Mouse (Mus musculus) layer of hippocampus, adult 18-20 months (tissue): Measurements from ENCODE around the gene Foxn4. TPM values are rescaled to one million over a fixed set of nuclear protein-coding genes. Genes with fewer than 3 reads are reported as not detected.

Experiments
- total RNA-seq, 2 experiments: library from RNA; stranded (reverse); gene quantifications; 2 replicates each; pipeline ENCODE4 v1.2.3; 2021

Gene Foxn4
- total RNA-seq, 2 experiments from 2014 or later, result not detected

Other genes with a start within 250 kb of the Foxn4 start
- gene Usp30, start 208.3 kb downstream of the Foxn4 start, total RNA-seq, result 10 to 100 TPM; 39.9 to 42.2 TPM
- gene Svop, start 182.2 kb downstream of the Foxn4 start, total RNA-seq, result 100 to 1,000 TPM; 171 to 176 TPM
- gene Alkbh2, start 145.6 kb downstream of the Foxn4 start, total RNA-seq, result 1 to 10 TPM; 4.6 TPM
- gene Ung, start 143.4 kb downstream of the Foxn4 start, total RNA-seq, result 1 to 10 TPM; 2.0 to 2.6 TPM
- 1 to 10 TPM; 6.4 to 6.5 TPM for gene Acacb, start 127.3 kb downstream of the Foxn4 start, total RNA-seq
- 1 to 10 TPM; 3.6 to 3.7 TPM for gene Myo1h, start 15.4 kb upstream of the Foxn4 start, total RNA-seq
- 10 to 100 TPM; 56.9 to 57.8 TPM for gene Kctd10, start 106.7 kb upstream of the Foxn4 start, total RNA-seq
- 10 to 100 TPM; 76.2 to 79.2 TPM for gene Ube3b, start 106.8 kb upstream of the Foxn4 start, total RNA-seq
- gene Mmab, start 170.3 kb upstream of the Foxn4 start, total RNA-seq, result 10 to 100 TPM; 21.7 to 22.2 TPM
- 10 to 100 TPM; 25.4 to 27.3 TPM for gene Mvk, start 170.5 kb upstream of the Foxn4 start, total RNA-seq